Mouse (Mus musculus): ENCODE results near the gene Cops3.

Cops3 gene

DNA sequence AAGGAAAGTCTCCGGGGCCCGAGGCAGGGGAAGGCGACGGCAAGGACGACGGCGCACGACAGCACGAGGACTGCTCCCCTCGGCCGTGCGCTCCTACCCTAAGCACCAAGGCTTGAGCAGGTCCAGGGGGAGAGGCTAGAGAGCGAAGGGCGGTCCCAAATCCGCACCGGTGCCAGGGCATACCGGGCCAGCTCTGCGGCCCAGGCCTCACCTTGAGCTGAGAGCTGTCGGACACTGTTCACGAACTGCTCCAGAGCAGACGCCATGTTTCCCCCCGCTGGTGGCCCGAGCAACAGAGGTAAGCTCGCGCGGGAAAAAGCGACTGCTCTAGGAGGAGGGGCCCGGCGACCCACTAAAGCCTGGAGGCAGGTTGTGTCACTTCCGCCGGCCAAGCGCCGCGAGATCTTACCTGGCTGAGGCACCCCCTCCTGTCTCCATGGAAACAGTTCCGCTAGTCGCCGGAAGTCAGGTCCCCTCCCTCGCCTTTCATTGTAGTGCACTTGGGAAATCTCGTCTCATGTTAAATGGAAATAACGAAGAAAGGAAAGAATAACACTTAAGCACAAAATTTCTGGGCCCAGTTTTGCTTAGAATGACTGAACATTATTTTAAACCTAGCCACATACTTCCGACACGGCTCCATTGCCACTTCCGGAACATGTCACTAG is at the start of gene Cops3:
Gene Cops3, minus strand, starts transcription at position 380 of the 668 bp plus-strand sequence.
- CTCF ChIA-PET: no interaction called here

DNA sequence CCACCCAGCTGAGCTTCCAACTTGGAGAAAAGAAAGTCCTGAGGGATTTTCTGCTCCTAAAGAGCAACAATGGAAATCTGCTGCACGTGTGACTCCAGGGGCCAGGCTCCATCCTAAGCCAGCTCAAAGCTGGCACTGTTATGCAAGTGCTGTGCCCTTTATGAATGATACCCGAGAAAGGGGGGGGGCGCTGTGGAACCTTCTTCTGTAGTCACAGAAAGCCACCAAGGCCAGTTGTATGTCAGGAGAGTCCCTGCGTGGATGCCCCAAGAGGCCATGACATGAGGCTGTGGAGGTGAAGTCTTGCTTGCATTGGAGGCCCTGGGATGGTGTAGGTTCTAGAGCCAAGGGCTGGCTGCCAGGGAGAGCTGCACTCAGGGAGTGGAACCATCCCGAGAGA is 48.5 kb upstream of the Cops3 start:
- CTCF ChIA-PET: no interaction called here

DNA sequence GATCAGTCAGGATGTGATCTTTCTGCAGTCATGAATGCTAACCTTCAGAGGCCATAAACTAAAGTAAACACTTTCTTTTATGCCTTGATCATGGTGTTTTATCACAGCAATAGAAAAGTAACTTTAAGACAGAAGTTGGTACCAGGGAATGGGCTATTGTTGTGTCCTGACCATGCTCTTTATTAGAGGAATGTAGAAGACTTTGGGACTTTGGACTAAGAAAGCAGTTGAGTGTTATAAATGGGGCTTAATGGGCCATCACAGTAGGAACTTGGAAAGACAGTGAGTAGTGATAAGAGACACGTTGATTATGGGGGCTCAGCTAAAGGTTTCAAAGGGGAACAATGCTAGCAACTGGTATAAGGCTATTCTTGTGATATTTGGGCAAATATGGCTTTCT is 47.3 kb upstream of the Cops3 start:
- CTCF ChIA-PET: interaction anchor here (0.8 kb wide), 1 partner anchor 142 kb away, joined by 3 read pairs; no protein-coding TSS in a partner anchor

DNA sequence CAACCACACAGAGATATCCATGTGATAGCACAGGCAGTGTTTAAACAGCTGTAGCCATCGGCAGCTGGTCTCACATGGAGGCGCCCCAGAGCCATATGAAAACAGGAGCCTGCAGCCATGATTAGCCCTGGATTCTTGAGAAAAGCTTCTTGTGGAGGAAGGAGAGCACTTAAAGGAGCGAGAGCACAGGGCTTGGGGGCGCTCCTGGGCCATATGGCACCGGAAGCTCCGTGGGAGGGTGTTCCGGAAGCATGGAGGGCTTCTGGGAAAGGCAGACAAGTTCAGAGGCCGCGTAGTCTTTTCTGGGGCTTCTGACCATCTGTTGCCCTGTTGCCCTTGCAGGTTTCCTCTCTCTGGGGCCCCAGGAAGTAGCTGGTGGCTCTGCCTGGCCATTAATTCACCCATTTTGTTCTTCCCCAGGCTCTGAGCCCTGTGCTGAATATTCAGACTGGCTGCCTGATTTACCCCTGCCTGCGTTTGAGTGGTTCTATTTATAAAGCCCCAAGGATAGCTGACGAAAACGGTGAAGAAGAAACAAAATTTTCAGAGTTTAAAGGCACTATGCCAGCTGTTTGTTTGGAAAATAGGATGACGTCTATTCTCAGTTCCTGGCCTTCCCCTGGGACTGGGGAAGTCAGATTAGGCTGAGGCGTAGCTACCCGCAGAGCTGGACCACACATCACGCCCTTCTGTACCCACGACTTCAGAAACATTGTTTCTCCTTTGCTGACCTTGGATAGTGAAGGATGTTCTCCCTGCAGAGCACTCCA is 45.8 kb upstream of the Cops3 start:
- CTCF ChIA-PET: interaction anchor here (0.6 kb wide), 1 partner anchor 22 kb away, joined by 3 read pairs; no protein-coding TSS in a partner anchor

DNA sequence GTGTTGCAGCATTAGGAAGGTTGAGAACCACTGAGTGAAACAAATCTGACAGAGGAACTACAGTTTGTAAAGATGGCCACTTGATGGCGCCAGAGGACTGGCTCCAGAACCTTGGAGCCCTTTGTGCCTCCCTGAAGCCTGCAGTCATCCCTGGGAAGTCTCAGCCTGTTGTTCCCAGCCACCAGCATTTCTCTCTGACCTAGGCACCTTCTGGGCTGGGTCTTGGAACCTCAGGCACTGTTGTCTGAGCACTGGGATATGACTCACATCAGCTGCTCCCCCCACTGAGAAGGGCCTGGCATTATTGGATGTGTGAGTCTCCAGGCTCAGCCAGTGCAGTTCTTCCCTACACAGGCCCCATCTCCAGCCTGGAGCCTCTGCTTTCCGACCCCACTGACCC is 40.4 kb upstream of the Cops3 start:
- CTCF ChIA-PET: interaction anchor here (1.0 kb wide), 2 partner anchors 148 to 196 kb away, joined by 3 to 6 read pairs; no protein-coding TSS in a partner anchor

DNA sequence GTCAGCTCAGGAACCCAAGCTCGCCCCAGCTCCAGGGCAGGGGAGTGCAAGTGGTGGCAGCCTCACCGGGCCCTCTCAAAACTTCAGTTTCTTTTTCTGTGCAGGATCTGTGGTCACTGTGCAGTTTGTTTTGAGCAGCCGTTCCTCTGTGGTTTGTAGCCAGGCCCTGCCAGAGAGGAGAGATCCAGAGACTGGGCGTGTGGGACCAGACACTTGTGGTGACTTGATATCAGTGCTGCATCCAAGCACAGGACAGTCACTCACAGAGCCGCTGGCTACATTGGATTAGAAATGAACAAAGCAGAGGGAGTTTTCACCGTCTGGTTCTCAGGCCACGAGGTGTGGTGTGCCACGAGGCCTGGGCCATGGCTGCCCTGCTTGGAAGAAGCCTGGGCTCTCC is 32.5 kb upstream of the Cops3 start:
- CTCF ChIA-PET: interaction anchor here (0.7 kb wide), 1 partner anchor 518 kb away, joined by 3 read pairs; no protein-coding TSS in a partner anchor

DNA sequence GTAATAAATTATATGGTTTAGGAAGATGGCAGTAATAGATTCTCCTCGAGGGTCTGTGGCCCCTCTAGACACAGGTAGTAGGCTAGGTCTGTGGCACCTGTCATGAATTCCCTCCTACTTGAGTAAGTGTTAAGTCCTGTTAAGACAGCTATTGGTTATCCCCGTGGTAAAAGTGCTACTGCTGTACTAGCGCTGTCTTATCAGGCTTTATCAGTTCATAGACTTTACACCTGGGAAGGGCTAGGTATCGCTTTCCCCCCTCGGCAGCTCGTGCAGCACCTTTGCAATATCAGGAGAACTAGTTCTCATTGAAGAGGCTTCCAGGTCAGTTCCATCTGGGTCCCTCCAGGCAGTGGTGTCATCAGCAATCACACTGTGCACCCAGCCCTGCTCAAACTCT is 24.7 kb upstream of the Cops3 start:
- CTCF ChIA-PET: interaction anchor here (0.7 kb wide), 1 partner anchor 1803 kb away, joined by 3 read pairs; no protein-coding TSS in a partner anchor

DNA sequence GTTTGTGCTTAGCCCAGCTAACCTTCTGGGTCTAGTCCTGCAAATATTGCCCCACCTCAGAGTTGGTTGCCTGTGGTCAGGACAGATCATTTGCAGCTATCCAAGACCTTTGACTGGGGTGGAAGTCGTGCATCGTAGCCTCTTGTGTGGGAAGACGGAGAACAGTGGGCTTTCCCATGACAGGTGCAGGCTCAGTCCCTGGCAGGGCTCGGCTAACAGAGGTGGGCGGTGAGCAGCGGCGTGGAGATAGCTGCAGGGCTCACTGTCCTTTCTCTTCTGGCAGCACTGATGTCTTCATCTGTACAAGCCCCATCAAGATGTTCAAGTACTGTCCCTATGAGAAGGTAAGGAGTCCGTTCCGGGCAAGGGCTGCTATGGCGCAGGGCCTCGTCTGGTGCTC is 20.8 kb upstream of the Cops3 start:
- CTCF ChIA-PET: no interaction called here

DNA sequence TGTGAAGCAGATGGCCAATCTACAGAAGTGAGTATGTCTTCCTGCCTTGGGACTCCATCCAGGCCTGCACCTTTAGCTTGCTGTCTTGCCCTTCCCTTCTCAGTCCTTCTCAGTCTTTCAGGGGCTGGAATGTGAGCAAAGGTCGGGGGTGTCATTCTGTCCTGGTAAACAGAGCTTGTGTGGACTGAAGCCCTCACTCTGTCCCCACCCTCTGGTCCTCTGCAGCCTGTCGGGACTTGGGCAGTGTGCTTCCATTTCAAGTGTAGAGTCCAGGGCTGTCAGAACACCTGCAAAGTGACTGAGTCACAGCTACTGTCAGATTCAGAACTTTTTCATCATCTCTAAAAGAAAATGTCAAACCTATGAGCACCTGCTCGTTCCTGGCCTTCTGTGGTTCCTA is 13.2 kb upstream of the Cops3 start:
- CTCF ChIA-PET: no interaction called here

DNA sequence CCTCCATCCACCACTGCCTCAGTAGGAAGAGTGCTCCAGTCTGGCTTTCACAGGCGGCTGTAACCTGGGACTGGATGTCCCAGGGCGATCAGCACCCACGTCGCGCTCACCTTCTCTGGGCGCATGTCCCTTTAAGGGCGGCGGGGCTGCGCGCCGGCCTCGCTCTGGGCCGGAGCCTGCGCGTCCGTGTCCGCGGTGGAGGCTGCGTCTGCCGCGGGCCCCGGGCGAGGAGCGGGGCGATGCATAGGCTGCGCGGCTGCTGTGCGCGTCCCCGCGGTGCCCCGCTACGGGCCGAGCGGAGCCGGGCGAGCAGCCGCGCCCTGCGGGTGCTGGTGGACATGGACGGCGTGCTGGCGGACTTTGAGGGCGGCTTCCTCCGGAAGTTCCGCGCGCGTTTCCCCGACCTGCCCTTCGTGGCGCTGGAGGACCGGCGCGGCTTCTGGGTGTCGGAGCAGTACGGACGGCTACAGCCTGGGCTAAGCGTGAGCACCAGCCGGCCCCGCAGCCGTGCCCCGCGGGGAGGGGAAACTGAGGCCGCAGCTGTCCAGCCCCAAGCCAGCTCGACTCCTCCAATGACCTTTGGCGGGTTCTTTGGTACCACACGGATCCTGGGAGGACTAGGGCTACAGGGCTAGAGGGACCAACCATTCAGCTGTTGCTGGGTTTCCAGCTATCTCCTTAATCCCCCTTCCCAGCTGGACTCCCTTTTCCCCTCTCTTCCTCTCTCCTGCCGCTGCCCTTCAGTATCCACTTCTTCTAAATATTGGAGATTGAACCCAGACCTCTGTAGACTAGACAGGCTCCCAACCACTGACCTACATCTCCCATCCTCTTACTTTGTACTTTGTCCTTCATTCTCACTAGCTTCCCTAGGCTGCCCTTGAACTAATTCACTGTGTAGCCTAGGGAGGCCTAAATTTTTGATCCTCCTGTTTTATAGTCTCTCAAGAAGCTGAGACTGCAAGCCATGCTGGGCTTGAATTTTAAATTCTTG is 8.6 kb upstream of the Cops3 start:
- CTCF ChIA-PET: no interaction called here

DNA sequence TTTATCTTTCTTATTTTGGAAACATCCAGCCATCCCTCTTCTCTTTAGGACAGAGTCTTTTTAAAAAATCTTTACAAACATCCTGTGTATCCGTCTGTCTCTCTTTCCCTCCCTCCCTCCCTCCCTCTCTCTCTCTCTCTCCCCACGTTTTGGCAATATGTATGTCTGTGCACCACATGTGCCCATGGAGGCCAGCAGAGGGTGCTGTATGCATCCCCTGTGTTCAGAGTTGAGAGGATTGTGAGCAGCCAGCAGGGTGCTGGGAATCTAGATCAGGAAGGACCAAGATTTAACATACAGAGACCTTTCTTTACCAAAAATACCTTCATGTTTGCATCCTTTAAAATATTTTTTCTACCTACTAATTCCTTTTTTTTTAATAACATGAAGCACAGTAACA is 7.5 kb upstream of the Cops3 start:
- CTCF ChIA-PET: no interaction called here

DNA sequence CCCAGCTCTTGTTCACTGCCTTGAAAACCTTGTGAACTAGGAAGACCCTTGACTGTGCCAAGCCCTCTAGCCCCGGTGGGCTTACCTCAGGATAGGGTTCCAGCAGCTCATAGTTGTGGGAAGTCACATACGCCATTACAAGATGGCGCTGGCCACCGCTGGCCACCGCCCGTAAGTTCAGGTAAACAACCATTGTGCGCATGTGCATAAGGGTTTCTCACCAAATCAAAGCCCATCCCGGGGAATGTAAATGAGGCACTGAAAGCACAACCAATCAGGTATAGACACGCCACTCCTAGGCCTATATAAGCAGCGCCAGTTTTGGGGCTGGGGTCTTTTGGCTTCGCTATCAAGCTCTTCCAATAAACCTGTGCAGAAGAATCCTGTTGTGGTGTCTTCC is 6.7 kb upstream of the Cops3 start:
- CTCF ChIA-PET: no interaction called here

DNA sequence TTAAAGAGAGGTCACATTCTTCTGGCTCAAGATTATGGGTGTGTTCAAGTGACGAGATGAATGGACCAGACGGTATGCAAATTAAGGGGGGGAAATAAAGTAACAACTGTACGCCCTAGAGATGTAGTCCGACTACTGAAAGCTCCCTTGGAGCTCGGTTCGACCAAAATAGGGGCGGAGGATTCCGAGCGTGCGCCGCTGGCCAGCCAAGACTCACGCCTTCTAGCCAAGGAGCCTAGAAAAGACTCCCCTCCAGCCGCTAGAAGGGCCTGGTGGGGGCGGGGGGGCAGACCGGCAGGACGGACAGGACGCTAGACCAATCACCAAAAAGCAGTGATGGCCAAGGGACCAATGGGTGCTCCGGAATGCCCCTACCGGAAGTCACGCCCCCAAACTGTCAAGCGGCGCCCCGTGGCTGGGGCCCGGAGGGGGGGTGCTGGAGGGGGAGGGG is 605 bp downstream of the Cops3 start, which contains the start of gene Nt5m:
Gene Nt5m, plus strand, starts transcription at position 440 of the 451 bp plus-strand sequence.
- CTCF ChIA-PET: no interaction called here

DNA sequence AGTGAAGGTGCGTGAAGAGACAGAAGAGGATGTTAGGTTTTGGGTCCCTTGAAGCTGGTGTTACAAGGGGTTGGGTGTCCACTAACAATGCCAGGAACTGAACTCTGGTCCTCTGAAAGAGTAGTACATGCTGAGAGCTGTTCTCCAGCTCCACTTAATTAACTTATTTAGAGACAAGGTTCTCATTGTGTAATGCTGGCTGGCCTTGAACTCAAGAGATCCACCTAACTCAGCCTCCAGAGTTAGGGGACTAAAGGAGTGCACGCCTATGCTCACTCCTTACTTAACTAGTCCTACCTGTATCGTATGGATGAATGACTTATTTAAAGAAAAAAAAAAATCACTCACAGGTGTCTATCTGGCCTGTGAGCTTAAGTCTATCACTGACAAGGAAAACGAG is 1.2 kb downstream of the Cops3 start:
- CTCF ChIA-PET: no interaction called here

DNA sequence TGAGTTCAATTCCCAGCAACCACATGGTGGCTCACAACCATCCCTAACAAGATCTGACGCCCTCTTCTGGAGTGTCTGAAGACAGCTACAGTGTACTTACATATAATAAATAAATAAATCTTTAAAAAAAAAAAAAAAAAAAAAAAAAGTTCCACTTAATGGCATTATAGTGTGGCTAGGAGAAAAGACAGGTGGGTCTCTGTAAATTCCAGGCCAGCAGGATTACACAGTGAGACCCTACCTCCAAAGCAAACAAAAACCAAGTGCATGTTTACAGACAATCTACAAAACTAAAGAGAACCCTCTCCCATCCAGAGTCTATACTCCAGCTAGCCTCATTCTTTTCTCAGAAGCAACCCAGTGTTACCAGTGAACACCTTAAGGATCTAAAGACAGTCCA is 1.8 kb downstream of the Cops3 start:
- CTCF ChIA-PET: interaction anchor here (0.6 kb wide), 1 partner anchor 675 kb away, joined by 4 read pairs; no protein-coding TSS in a partner anchor

DNA sequence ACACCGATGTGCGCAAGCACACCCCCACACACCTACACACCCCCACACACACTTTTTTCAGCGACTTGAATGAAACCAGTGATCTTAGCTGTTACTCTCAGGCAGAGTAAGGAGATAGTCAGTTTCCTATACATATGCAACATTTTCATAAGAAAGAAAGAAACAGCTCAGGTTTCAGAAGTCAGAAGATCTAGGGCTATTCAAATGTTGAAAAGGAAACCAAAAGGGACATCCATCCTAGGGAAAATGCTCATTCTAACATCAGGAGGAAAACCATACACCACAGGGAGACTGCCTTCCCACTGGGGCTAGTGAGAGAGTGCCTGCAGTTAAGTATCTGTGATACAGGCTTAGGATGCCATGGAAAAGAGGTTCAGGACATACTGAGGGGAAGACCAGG is 18.0 kb downstream of the Cops3 start:
- CTCF ChIA-PET: no interaction called here

DNA sequence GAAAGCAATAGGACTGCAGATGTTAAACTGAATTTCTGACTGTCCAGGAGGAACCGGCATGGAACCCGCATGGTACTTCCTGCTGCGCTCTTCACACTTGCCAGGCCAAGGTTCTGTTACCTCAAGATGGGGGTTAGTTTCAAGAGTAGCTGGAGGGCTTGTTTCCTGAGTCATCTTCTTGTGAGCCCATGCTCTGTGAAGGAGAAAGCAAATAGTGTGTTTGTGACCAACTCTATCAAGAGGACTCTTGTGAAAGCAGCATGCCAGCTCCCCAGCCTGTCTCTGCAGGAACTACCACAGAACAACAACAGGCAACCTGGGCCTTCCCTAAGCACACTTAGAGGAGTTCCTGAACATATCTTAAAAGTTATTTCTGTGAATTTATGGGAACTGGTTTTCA is 21.7 kb downstream of the Cops3 start:
- CTCF ChIA-PET: no interaction called here

DNA sequence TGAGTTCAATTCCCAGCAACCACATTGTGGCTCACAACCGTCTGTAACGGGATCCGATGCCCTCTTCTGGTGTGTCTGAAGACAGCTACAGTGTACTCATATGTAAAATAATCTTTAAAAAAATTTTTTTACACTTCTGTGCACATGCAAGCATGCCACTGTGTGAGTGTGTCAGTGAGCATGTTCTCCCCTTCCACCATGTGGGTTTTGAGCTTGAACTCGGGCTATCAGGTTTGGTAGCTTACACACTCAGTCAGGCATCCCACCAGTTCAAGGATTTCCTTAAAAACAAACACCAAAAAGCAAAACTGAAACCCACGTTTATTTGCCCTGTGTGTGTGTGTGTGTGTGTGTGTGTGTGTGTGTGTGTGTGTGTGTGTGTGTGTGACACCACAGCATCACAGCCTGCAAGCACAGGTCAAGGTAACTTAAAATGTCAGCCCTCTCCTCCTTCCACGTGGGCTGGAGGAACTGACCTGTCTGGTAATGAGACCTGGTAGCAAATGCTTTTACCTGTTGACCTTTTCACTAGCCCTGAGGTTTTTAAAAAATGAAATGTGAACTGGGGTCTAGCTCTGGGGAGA is 24.1 kb downstream of the Cops3 start:
- CTCF ChIA-PET: interaction anchor here (0.6 kb wide), 1 partner anchor 28 kb away, joined by 9 read pairs; the partner anchor contains the start of gene Pld6

DNA sequence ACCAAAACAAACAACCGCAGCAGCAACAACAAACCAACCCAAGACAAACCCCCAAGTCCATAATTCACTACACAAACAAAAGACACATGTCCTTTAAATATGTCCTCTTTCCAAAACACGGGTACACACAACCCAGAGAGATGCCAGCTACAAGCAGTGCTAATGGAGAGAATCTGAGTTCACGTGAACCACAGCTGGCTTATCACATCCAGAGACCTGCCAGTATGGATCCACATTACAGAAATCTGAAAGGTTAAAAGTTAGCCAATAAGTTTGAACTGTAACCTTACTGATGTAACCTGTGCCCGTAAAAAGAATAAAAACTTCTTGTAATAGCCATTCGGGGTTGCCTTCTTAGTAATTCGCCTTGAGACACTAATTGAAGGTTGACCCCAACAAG is 24.7 kb downstream of the Cops3 start:
- CTCF ChIA-PET: interaction anchor here (0.6 kb wide), 1 partner anchor 27 kb away, joined by 9 read pairs; the partner anchor contains the start of gene Pld6

DNA sequence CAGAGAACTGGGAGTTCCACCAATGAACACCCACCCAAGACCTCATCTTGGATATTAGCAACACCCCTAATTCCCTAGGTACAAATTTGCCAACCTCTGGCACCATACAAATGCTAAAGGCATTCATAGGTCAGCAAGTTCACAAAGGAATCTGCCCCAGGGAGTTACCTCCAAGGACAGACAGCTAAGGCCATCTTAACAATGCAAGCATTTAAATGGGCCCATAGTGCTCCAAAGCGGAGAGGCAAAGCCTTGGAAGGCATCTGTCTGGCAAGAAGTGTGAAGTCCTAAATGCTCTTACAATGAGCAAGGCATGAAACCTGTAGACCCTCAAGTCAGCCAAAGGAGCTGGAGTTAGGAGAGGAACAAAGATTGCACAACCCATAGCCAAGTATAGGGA is 25.3 kb downstream of the Cops3 start:
- CTCF ChIA-PET: no interaction called here

DNA sequence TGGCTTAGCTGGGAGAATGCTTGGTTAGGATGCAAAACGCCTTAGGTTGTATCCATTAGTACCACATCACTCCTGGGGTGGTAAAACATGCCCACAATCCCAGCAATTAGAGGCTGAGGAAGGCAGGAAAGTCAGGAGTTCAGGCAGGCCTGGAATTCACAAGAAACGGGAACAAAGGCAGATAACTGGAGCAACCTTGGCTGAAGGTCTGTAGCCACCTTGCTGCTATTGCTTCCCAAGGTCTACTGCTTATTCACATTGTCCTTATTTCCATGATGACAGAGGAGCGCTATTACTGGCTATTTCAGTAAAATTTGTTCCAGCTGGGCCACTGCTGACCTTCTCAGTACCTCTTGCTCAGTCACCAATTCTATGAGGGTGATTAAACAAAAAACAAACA is 26.4 kb downstream of the Cops3 start:
- CTCF ChIA-PET: no interaction called here

All from spleen, embryonic (tissue).